Mouse (Mus musculus) midbrain, embryonic 10.5 days (tissue): ENCODE measurements around the gene Pde10a. TPM values are rescaled to one million over a fixed set of nuclear protein-coding genes. Genes with fewer than 3 reads are reported as not detected.

Source experiments
- DNase-seq: peaks from one replicate; pipeline ENCODE4 v3.0.0-alpha.2; 2017; ENCODE audit warnings: low spot score
- H3K27ac ChIP-seq: fragments of 300-500 bp; sonication (generic); replicated peaks from 2 replicates; pipeline ENCODE4 v1.5.1; 2016; ENCODE audit warnings: mild to moderate bottlenecking
- H3K27me3 ChIP-seq: fragments of 300-500 bp; sonication (generic); 2 replicates; pipeline ENCODE4 v1.6.1; 2016; ENCODE audit warnings: low read depth, mild to moderate bottlenecking; ENCODE audit not compliant: poor library complexity, severe bottlenecking
- H3K36me3 ChIP-seq: fragments of 300-500 bp; sonication (generic); 2 replicates; pipeline ENCODE4 v1.6.1; 2016; ENCODE audit warnings: mild to moderate bottlenecking, moderate library complexity
- H3K4me1 ChIP-seq: fragments of 300-500 bp; sonication (generic); 2 replicates; pipeline ENCODE4 v1.6.1; 2016
- H3K4me3 ChIP-seq: fragments of 300-500 bp; sonication (generic); 2 replicates; pipeline ENCODE4 v1.5.1; 2016; ENCODE audit warnings: mild to moderate bottlenecking, moderate library complexity
- H3K9me3 ChIP-seq: fragments of 300-500 bp; sonication (generic); replicated peaks from 2 replicates; pipeline ENCODE4 v1.6.1; 2016; ENCODE audit warnings: mild to moderate bottlenecking
- WGBS: fragments of 180-500 bp; shearing (Covaris S2); methylation state at CpG from one replicate; pipeline ENCODE4 v1.1.7; 2016; 5-methylcytosine and 5-hydroxymethylcytosine counted together
- polyA plus RNA-seq: library from polyadenylated mRNA; unstranded; fragments of >200 nt; fragmentation: Nextera tagmentation; extraction: Ambion mirVana; gene quantifications from 2 replicates; pipeline ENCODE4 v1.2.1, GENCODE M21; 2016

Gene Pde10a
- polyA plus RNA-seq, 1 experiment from 2014 or later = 5.3 TPM

GRCm38 (mm10) chr17:8613882-8614551, 88.8 kb downstream of the Pde10a start:
- 36% methylated on average over 7 of the region's 7 CpGs for WGBS
- H3K27ac ChIP-seq = no peak overlapping the region
- H3K4me1 ChIP-seq = no peaks in the 10 kb centered on the region
- H3K27me3 ChIP-seq = no peaks in the 10 kb centered on the region
- no peaks in the 10 kb centered on the region for H3K36me3 ChIP-seq
- DNase-seq = peak; percentile 78
- H3K4me3 ChIP-seq = no peak overlapping the region
- H3K9me3 ChIP-seq = no peaks in the 10 kb centered on the region

GRCm38 (mm10) chr17:8620346-8620745, 95.2 kb downstream of the Pde10a start:
- Histone ChIP-seq H3K4me1 (peaks cover 8% of the 10 kb centered on the region), H3K27ac (no peak overlapping the region), H3K27me3 (no peaks in the 10 kb centered on the region), H3K9me3 (no peaks in the 10 kb centered on the region), H3K36me3 (no peaks in the 10 kb centered on the region), H3K4me3 (no peak overlapping the region)
- no peak for DNase-seq
- WGBS = 65% methylated on average over 5 of the region's 5 CpGs

DNA sequence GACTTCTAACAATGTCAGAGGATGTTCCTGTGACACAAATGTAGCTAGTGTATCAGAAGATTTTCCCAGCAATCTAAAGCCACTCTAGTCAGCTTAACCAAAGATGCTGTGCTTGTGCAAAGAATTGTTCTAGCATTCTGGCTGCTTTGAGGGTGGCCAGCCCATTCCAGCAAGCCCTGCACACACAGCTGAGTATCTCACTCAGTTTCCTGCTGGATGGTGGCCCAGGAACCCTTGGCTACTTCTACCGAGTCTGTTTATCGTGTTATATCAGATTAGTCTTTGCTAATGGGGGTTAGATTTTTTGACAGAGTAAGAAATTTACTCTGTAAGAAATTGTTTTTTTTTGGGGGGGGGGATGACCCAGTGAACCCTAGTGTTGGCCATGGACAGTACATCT, 95.9 kb downstream of the Pde10a start:
- H3K9me3 ChIP-seq = no peaks in the 10 kb centered on the region
- no peaks in the 10 kb centered on the region for H3K36me3 ChIP-seq
- no peak for DNase-seq
- H3K4me3 ChIP-seq = no peak overlapping the region
- no peak overlapping the region for H3K27ac ChIP-seq
- no peaks in the 10 kb centered on the region for H3K27me3 ChIP-seq
- WGBS = 84% methylated on average over 2 of the region's 2 CpGs
- H3K4me1 ChIP-seq = peaks cover 8% of the 10 kb centered on the region

DNA sequence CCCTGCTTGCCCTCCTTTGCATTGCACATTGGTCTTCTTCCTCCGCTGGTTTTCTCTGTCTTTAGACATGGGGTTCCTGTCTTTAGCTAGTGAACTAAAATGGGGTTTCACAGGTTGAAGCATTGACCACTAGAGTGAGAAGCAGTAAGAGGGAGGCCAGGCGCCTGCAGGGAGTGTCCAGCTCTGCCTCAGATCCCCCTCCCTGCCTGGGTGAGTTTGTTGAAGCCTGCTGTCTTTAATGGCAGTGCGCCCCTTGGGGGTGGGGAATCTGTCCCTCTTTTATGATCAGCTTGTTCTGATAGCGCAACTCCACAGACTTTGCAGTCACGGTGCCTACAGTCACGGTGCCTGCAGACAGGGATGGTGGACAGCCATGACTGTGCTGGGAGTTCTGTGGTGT, 96.7 kb downstream of the Pde10a start:
- H3K9me3 ChIP-seq = no peaks in the 10 kb centered on the region
- H3K36me3 ChIP-seq = no peaks in the 10 kb centered on the region
- DNase-seq = no peak
- H3K4me3 ChIP-seq = no peak overlapping the region
- no peaks in the 10 kb centered on the region; the same call in 1 of the 2 replicates for H3K27me3 ChIP-seq
- H3K4me1 ChIP-seq = peaks cover 8% of the 10 kb centered on the region
- WGBS = 71% methylated on average over 6 of the region's 6 CpGs
- no peak overlapping the region for H3K27ac ChIP-seq

DNA sequence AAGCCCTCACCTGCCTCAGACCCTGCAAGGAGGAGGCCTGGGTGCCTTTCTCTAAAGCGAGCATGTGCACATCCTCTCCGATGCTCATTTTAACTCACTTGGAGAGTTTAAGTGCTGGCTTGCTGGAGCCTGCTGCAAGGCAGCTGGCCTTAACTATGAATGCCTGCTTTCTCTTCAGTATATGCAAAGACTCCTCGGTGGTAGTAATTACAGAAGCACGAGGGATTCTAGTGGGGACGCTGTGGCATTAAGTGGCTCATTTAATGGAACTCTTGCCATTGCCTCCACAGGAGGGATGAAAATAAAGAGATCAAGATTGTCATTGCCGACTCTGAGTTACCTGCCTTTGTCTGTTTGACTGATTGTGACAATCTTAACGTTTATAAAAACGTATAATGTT, 101.2 kb downstream of the Pde10a start:
- no peak for DNase-seq
- peaks cover 8% of the 10 kb centered on the region for H3K4me1 ChIP-seq
- no peaks in the 10 kb centered on the region; the same call in 1 of the 2 replicates for H3K27me3 ChIP-seq
- no peaks in the 10 kb centered on the region for H3K36me3 ChIP-seq
- 70% methylated on average over 8 of the region's 8 CpGs for WGBS
- no peaks in the 10 kb centered on the region for H3K9me3 ChIP-seq
- no peak overlapping the region for H3K4me3 ChIP-seq
- H3K27ac ChIP-seq = no peak overlapping the region

GRCm38 (mm10) chr17:8631701-8632100, 106.5 kb downstream of the Pde10a start:
- WGBS = 64% methylated on average over 1 of the region's 1 CpGs
- no peaks in the 10 kb centered on the region; the same call in 1 of the 2 replicates for H3K27me3 ChIP-seq
- no peak overlapping the region for H3K4me3 ChIP-seq
- H3K27ac ChIP-seq = no peak overlapping the region
- H3K9me3 ChIP-seq = no peaks in the 10 kb centered on the region
- no peaks in the 10 kb centered on the region for H3K36me3 ChIP-seq
- peak; percentile 10 for DNase-seq
- peaks cover 22% of the 10 kb centered on the region for H3K4me1 ChIP-seq

- peak; percentile 32 for DNase-seq
- no peaks in the 10 kb centered on the region for H3K9me3 ChIP-seq
Measured at GRCm38 (mm10) chr17:8633596-8633995, 108.4 kb downstream of the Pde10a start.

DNA sequence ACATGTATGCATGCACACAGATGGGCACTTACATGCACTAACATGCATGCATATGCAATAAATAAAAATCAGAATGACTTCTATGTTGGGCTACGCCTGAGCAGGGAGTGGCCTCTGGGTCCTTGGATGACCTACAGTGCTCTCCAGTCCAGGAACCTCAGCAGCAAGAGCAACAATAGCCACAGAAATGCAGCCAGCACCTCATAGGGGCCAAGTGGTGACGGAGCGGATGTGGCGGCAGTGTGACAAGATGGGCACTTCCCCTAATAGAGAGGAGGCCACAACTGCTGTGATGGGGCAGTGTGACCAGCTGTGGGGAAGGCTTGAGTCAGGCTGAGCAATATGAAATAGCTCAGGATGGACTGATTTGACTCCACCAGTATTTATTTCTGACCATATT, 109.3 kb downstream of the Pde10a start:
- no peak overlapping the region for H3K27ac ChIP-seq
- DNase-seq = peak; percentile 7
- 93% methylated on average over 4 of the region's 4 CpGs for WGBS

More at GRCm38 (mm10) chr17:8633596-8633995, 108.4 kb downstream of the Pde10a start:
- WGBS = 42% methylated on average over 8 of the region's 8 CpGs
- Histone ChIP-seq H3K27ac (no peak overlapping the region), H3K27me3 (no peaks in the 10 kb centered on the region), H3K4me1 (peaks cover 22% of the 10 kb centered on the region), H3K4me3 (no peak overlapping the region), H3K36me3 (no peaks in the 10 kb centered on the region)

GRCm38 (mm10) chr17:8636231-8636630, 111.1 kb downstream of the Pde10a start:
- DNase-seq = peak; percentile 10
- Histone ChIP-seq H3K27me3 (no peaks in the 10 kb centered on the region), H3K27ac (no peak overlapping the region), H3K4me1 (peaks cover 22% of the 10 kb centered on the region), H3K9me3 (no peaks in the 10 kb centered on the region), H3K36me3 (no peaks in the 10 kb centered on the region), H3K4me3 (no peak overlapping the region)
- WGBS = 70% methylated on average over 3 of the region's 3 CpGs

More for the DNA sequence above, 109.3 kb downstream of the Pde10a start:
- no peaks in the 10 kb centered on the region for H3K27me3 ChIP-seq
- H3K9me3 ChIP-seq = no peaks in the 10 kb centered on the region
- no peak overlapping the region for H3K4me3 ChIP-seq
- H3K4me1 ChIP-seq = peaks cover 22% of the 10 kb centered on the region
- H3K36me3 ChIP-seq = no peaks in the 10 kb centered on the region

- Histone ChIP-seq H3K36me3 (no peaks in the 10 kb centered on the region), H3K27me3 (no peaks in the 10 kb centered on the region), H3K27ac (no peak overlapping the region), H3K4me3 (no peak overlapping the region), H3K9me3 (no peaks in the 10 kb centered on the region), H3K4me1 (peaks cover 20% of the 10 kb centered on the region)
- WGBS = 83% methylated on average over 11 of the region's 11 CpGs
- DNase-seq = peak; percentile 7
Measured at GRCm38 (mm10) chr17:8636691-8637090, 111.5 kb downstream of the Pde10a start.

- no peaks in the 10 kb centered on the region for H3K36me3 ChIP-seq
- peaks cover 16% of the 10 kb centered on the region for H3K4me1 ChIP-seq
- no peak overlapping the region for H3K4me3 ChIP-seq
- H3K27ac ChIP-seq = no peak overlapping the region
- 77% methylated on average over 4 of the region's 4 CpGs for whole genome bisulfite sequencing
- DNase-seq = peak; percentile 9
- H3K9me3 ChIP-seq = no peaks in the 10 kb centered on the region
- H3K27me3 ChIP-seq = no peaks in the 10 kb centered on the region
Measured at GRCm38 (mm10) chr17:8637181-8637580, 112.0 kb downstream of the Pde10a start.

DNA sequence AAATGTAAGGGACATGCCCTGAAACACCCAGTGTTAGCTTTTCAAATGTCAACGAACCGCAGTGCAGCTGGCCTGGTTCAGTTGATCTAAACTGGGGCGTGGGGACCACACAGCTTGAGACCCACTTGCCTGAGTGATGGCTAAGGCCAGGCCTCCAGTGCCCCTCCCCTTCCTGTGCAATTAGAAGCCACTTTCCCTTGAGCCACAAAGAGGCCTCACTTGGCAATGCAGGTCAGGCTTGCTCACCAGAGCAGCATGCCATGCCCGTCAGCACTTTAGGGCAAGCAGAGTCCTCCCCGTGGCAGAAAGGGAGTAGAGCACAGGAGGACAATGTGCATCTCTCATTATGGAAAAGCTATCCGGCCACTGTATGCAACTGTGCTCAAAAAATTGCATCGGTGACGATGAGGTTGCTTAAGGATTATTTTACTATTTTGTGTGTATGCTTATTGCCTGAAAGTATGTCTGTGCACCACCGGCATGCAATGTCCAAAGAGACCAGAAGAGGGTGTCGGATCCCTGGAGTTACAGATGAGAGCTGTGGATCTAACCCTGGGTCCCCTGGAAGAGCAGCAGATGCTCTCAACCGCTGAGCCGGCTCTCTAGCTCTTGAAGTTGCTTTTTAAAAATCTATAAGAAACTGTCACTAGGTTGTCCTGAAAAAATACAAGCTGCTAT, 114.7 kb downstream of the Pde10a start:
- no peak for DNase-seq
- no peak overlapping the region for H3K4me3 ChIP-seq
- H3K27me3 ChIP-seq = no peaks in the 10 kb centered on the region
- no peaks in the 10 kb centered on the region for H3K4me1 ChIP-seq
- no peaks in the 10 kb centered on the region for H3K9me3 ChIP-seq
- WGBS = 85% methylated on average over 12 of the region's 12 CpGs
- H3K27ac ChIP-seq = no peak overlapping the region
- H3K36me3 ChIP-seq = no peaks in the 10 kb centered on the region

- H3K4me1 ChIP-seq = no peaks in the 10 kb centered on the region
- 92% methylated on average over 16 of the region's 16 CpGs for WGBS
- no peaks in the 10 kb centered on the region for H3K9me3 ChIP-seq
- no peak overlapping the region for H3K4me3 ChIP-seq
- H3K27me3 ChIP-seq = no peaks in the 10 kb centered on the region
- no peaks in the 10 kb centered on the region for H3K36me3 ChIP-seq
- no peak overlapping the region for H3K27ac ChIP-seq
- peak; percentile 5 for DNase-seq
Measured at GRCm38 (mm10) chr17:8640741-8641480, 115.7 kb downstream of the Pde10a start.
